Comparison of ENCODE assay signal across 8 mouse cellular contexts in genomic region chr15:79470583-79470982, GRCm38 (mm10). TPM values are rescaled to one million over a fixed set of nuclear protein-coding genes. Genes with fewer than 3 reads are reported as not detected.
DNase-seq lines count a peak whose midpoint lies in the region; ATAC-seq and TF ChIP-seq lines count a peak whose summit lies in the region.

No protein-coding gene starts in this region.

- TF ChIP-seq POLR2A in brain, embryonic 14.5 days (IDR thresholded peaks at IDR 0.05; ENCODE audit: borderline replicate concordance, extremely low read depth, insufficient read depth, insufficient read length, poor library complexity, severe bottlenecking): no peak

- H3K36me3 ChIP-seq in hindbrain, embryonic 13.5 days: no peaks in the 10 kb centered on the region
- no peaks in the 10 kb centered on the region for H3K36me3 ChIP-seq in midbrain, embryonic 10.5 days

- no peak overlapping the region for H3K27ac ChIP-seq in hindbrain, embryonic 13.5 days
- H3K27ac ChIP-seq in midbrain, embryonic 10.5 days (replicated peaks): no peak overlapping the region
- H3K27ac ChIP-seq in left cerebral cortex, adult 2 months: no peak overlapping the region

- WGBS in hindbrain, embryonic 13.5 days: 31% methylated on average over 17 of the region's 17 CpGs
- 35% methylated on average over 17 of the region's 17 CpGs for WGBS in midbrain, embryonic 10.5 days

- H3K9ac ChIP-seq in hindbrain, embryonic 13.5 days: peak overlapping the region; percentile 43; the same call in 1 of the 2 replicates

- peaks cover 16% of the 10 kb centered on the region for H3K4me1 ChIP-seq in hindbrain, embryonic 13.5 days (replicated peaks)
- peaks cover 17% of the 10 kb centered on the region for H3K4me1 ChIP-seq in midbrain, embryonic 10.5 days

- H3K4me2 ChIP-seq in hindbrain, embryonic 13.5 days: peak overlapping the region; percentile 43

- H3K27me3 ChIP-seq in hindbrain, embryonic 13.5 days: peaks cover 13% of the 10 kb centered on the region
- peaks cover 12% of the 10 kb centered on the region for H3K27me3 ChIP-seq in midbrain, embryonic 10.5 days (ENCODE audit: low read depth, poor library complexity, severe bottlenecking)

- peak; percentile 24 for DNase-seq in adrenal gland, postnatal 10 days
- DNase-seq in adrenal gland, adult 8-10 months: no peak
- DNase-seq in brain, embryonic 14.5 days (ENCODE audit: low read depth): peak; percentile 37
- DNase-seq in midbrain, embryonic 10.5 days (ENCODE audit: low spot score): no peak
- DNase-seq in urinary bladder, adult 2 months (ENCODE audit: low spot score): no peak
- DNase-seq in gastrocnemius, postnatal 14 days: no peak
- DNase-seq in left cerebral cortex, adult 2 months (ENCODE audit: extremely low spot score in 1 of 2, low spot score in 2 of 2): no peak

- ATAC-seq in hindbrain, embryonic 13.5 days (ENCODE audit: low FRiP score): no peak

- H3K4me3 ChIP-seq in hindbrain, embryonic 13.5 days: peak overlapping the region; percentile 27
- peak overlapping the region; percentile 34 for H3K4me3 ChIP-seq in midbrain, embryonic 10.5 days
- no peak overlapping the region for H3K4me3 ChIP-seq in left cerebral cortex, adult 2 months

- H3K9me3 ChIP-seq in hindbrain, embryonic 13.5 days: peaks cover 4% of the 10 kb centered on the region; the same call in 1 of the 2 replicates
- 0 out of 2 replicates have a peak, but pooled peaks cover 2% of the 10 kb centered on the region for H3K9me3 ChIP-seq in midbrain, embryonic 10.5 days (replicated peaks)

- TF ChIP-seq CTCF in brain, embryonic 14.5 days (IDR thresholded peaks at IDR 0.05; ENCODE audit: borderline replicate concordance, extremely low read depth, insufficient read depth, insufficient read length): no peak
- TF ChIP-seq CTCF in left cerebral cortex, adult 2 months (IDR thresholded peaks at IDR 0.05): no peak

- intact Hi-C loops in gastrocnemius, postnatal 14 days (cut with DNase I; ENCODE audit: low total_unique reads): no loop called here
- intact Hi-C loops in left cerebral cortex, adult 2 months (cut with DNase I): loop anchor here (2.0 to 5.0 kb wide), 2 partner anchors 32 to 137 kb away; partner anchors contain the start of gene Dmc1

RNA-seq across cellular contexts. Expression of gene Csnk1e, which starts 15.2 kb away (rescaled TPM):
- 10 to 100 TPM; 65.7 to 77.7 TPM for total RNA-seq in adrenal gland, postnatal 10 days (2021)
- 100 to 1,000 TPM in 2 of 4 experiments, 10 to 100 TPM in 2; 80.4 to 126 (median 97.1) TPM for total RNA-seq in adrenal gland, adult 8-10 months (2022)
- polyA plus RNA-seq in brain, embryonic 14.5 days (2012; rRNA removed): 403 and 452 TPM in 2 replicates
- 231 and 245 TPM in 2 replicates for polyA plus RNA-seq in hindbrain, embryonic 13.5 days (2015; fragmentation: Nextera tagmentation; extraction: Ambion mirVana)
- polyA plus RNA-seq in midbrain, embryonic 10.5 days (2016; fragmentation: Nextera tagmentation; extraction: Ambion mirVana): 128 and 162 TPM in 2 replicates
- 76.7 and 90.3 TPM in 2 replicates for polyA plus RNA-seq in urinary bladder, adult 2 months (2012; rRNA removed)
- total RNA-seq in gastrocnemius, postnatal 14 days (2021): 10 to 100 TPM; 46.6 to 46.7 TPM
- total RNA-seq in left cerebral cortex, adult 2 months (2021): 100 to 1,000 TPM; 153 to 159 TPM

RNA-seq across cellular contexts. Expression of gene Kcnj4, which starts 34.5 kb away (rescaled TPM):
- under 1 TPM in 1 of 2 experiments, not detected in 1; 0.24 TPM for total RNA-seq in adrenal gland, postnatal 10 days (2021)
- 1 to 10 TPM in 2 of 4 experiments, under 1 TPM in 2; 0.38 to 6.2 (median 2.8) TPM for total RNA-seq in adrenal gland, adult 8-10 months (2022)
- polyA plus RNA-seq in brain, embryonic 14.5 days (2012; rRNA removed): 0.30 and 0.68 TPM in 2 replicates
- not detected in 2 replicates for polyA plus RNA-seq in hindbrain, embryonic 13.5 days (2015; fragmentation: Nextera tagmentation; extraction: Ambion mirVana)
- polyA plus RNA-seq in midbrain, embryonic 10.5 days (2016; fragmentation: Nextera tagmentation; extraction: Ambion mirVana): 0.05 TPM in 1 of 2 replicates, not detected in the other
- polyA plus RNA-seq in urinary bladder, adult 2 months (2012; rRNA removed): 0.04 and 0.07 TPM in 2 replicates
- total RNA-seq in gastrocnemius, postnatal 14 days (2021): under 1 TPM in 1 of 2 experiments, not detected in 1; 0.08 TPM
- total RNA-seq in left cerebral cortex, adult 2 months (2021): 100 to 1,000 TPM; 186 to 202 TPM

RNA-seq across cellular contexts. Expression of gene Kdelr3, which starts 45.6 kb away (rescaled TPM):
- 10 to 100 TPM; 11.4 to 13.2 TPM for total RNA-seq in adrenal gland, postnatal 10 days (2021)
- 1 to 10 TPM; 2.1 to 5.3 (median 2.8) TPM for total RNA-seq in adrenal gland, adult 8-10 months (2022)
- polyA plus RNA-seq in brain, embryonic 14.5 days (2012; rRNA removed): 8.7 and 11.3 TPM in 2 replicates
- 12.5 TPM in 2 replicates for polyA plus RNA-seq in hindbrain, embryonic 13.5 days (2015; fragmentation: Nextera tagmentation; extraction: Ambion mirVana)
- polyA plus RNA-seq in midbrain, embryonic 10.5 days (2016; fragmentation: Nextera tagmentation; extraction: Ambion mirVana): 15.5 and 24.2 TPM in 2 replicates
- 48.5 and 54.9 TPM in 2 replicates for polyA plus RNA-seq in urinary bladder, adult 2 months (2012; rRNA removed)
- 10 to 100 TPM; 14.1 to 22.6 TPM for total RNA-seq in gastrocnemius, postnatal 14 days (2021)
- total RNA-seq in left cerebral cortex, adult 2 months (2021): under 1 TPM; 0.32 to 0.33 TPM

Comparison
In these comparisons a context has a peak if more than half of its experiments do, and no peak if none do; other contexts are left out.
1. DNase-seq: peak in adrenal gland, postnatal 10 days (single experiment) and brain, embryonic 14.5 days (single experiment); none in adrenal gland, adult 8-10 months (single experiment), midbrain, embryonic 10.5 days (single experiment), urinary bladder, adult 2 months (single experiment), gastrocnemius, postnatal 14 days (single experiment) and left cerebral cortex, adult 2 months (0 of 2).
2. RNA of gene Kcnj4, which starts 34.5 kb away (total RNA-seq): 186 to 202 TPM in left cerebral cortex, adult 2 months; 0.38 to 6.2 TPM in adrenal gland, adult 8-10 months, 0.24 TPM in adrenal gland, postnatal 10 days and 0.08 TPM in gastrocnemius, postnatal 14 days; every median in the first group is over 10 times any median in the second.